Mouse (Mus musculus): Measurements from ENCODE around the gene Tmem256.
A peak's percentile ranks its signal among the peaks of the same experiment; 100 is the strongest.

The Tmem256 gene

DNA sequence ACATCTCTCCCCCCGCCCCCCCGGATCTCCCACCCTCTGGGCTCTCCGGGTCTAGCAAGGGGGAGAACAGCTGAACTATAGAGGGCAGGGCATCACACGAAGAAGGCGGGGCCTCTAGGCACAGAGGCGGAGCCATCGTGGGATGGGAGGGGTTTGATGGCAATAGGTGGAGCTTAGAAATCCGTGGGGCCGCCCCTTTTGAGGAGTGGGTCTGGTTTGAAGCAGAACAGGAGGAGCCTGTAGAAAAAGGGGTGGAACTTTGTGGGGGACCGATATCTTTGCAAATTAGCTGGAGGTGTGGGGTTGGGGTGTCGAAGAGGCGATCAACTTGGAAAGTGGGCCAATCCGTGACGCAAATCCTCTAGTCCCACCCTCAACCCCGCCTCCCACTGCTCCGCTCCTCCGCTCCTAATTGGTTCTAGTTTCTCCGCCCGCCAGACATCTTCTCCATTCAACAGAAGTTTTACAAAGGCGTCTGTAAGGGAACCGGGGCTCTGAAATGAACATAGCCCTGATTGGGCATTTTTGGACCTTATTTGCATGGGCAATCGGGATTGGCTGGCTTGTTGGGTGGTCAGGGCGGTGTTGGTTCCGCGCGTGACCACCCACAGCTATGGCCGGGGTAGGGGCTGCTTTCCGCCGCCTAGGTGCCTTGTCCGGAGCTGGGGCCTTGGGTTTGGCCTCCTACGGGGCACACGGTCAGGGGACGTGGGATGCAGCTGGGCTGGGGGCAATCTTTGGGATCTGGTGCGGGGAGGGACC, at the start of gene Tmem256:
Tmem256 (plus strand) TSS at position 563 of the 762 bp plus-strand sequence.
- peak; percentile 100 for DNase-seq

DNA sequence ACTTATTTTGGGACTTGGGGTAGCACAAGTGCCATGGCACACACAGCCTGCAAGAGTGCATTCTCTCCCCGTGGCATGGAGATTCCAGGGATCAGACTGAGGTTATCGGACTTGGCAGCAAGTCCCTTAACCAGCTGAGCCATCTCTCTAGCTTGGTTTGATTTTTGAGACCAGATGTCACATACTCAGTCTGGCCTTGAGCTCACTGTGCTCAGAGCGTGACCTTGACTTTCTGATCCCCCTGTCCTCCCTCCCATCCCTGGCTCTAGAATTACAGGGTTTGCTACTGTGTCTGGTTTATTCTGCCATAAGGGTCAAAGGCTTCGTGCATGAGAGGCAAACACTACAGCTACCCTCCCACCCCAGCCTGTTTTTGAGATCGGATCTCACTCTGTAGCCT, 48.9 kb upstream of the Tmem256 start:
- DNase-seq = no peak

DNA sequence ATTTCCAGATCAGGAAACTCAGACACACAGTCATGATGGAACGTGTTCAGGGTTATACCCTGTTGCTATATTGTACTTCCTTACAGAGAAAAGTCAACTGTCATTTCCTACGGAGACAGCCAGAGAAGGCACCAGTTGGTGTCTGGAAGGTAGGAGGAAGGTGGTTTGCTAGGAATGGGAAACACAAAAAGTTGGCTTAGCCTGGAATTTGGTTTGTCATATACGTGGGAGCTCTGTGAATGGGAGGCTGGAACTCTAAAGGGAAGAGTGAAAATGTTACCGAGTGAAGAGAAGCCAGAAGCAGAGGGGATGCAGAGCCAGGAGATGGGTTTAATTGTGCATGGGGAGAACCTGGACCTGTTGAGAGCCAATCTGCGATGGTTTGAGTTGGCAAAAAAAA, 46.9 kb upstream of the Tmem256 start:
- DNase-seq = no peak

DNA sequence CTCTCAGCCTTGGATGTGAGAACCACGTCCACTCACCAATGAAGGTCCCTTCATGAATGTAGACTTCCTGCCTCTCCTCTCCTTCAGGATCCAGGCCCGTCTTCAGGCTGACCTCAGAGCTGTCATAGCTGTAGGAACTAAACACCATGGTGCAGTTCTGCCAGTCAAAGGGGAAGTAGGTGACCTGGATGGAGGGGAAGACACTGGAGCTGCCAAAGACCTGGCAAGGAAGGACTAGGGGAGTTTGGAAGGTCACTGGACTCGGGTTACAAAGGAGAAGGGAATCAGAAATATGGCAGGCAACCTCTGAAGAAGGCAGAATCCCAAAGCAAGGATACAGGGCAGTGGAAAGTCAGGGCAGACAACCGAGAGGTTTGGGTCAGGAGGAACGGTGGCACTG, 44.9 kb upstream of the Tmem256 start:
- no peak for DNase-seq

DNA sequence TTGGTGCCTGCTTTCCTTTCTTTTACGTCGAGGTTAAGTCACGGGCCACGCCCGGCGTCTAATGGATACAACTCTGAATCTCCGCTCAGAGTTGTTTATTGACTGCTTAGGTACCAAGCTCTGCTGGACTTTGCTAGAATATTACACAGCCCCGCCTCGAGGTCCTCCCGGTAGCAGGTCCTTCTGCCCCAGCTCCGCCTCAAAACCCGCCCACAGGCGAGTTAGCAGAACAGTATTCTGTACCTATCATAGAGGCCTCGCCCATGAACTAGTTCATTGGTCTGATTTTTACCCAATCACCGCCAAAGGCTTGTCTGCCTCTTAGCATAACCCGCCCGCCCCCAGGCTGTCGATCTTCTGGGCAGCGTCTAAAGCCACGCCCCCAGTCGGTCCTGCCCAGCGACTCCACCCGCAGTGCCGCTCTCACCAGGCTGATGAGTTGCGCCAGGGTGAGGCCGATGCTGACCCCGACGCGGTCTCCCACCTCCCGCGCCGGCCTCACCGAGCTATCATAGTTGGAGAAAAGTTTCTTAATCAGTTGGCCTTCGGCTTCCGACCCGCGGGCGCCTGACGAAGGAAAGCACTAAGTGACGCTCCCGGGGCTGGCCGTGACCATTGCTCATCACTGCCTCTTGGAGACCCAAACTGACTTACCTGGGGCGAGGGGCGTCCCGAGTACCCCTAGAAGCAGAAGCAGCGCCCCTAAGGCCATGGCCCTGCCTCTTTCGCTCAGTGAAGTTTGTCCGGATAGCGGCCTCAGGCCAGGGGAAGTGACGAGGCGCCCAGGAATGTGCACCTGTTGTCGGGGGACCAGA, 42.9 kb upstream of the Tmem256 start, which contains the start of gene Chrnb1:
Chrnb1 (minus strand) TSS at position 776 of the 815 bp plus-strand sequence.
- peak; percentile 100 for DNase-seq

DNA sequence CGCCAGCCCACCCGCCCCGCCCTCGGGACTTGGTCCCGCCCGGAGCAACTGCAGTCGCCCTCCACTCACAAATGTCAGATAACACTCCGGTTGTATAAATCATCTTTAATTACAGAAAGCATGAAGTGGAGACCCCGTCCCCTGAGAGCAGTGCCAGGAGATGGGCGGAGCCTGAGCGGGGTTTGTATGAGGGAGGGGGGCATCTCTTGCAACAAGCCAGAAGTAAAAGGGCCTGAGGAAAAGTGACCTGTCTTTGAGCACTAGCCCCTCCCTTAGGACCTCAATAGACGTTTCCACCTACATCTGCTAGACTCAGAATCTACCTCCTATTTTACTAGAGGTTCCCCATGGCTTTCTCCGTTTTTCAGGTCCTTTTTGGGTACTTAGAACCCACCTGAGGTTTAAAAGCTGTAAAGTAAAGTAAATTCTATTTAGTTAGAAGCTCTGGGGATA, 42.3 kb upstream of the Tmem256 start:
- DNase-seq = no peak

DNA sequence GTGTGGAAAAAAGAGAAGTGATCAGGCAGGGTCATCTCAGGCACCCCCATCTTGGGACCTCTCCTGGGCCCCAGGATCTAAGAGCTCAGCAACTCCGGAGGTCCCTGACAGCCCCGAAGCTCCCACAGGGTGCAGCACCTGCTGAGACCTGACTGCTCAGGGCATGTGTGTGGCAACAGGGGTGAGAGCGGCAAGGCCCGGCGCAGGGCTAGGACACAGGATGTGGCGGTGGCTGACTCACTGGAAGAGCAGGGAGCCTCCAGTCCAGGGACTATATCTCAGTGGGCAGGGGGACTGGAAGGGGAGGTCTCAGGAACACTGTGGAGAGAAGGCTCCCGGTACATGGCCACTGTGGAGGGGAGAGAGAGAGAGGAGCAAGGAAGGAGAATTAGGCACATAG, 40.4 kb upstream of the Tmem256 start:
- DNase-seq = peak; percentile 90

DNA sequence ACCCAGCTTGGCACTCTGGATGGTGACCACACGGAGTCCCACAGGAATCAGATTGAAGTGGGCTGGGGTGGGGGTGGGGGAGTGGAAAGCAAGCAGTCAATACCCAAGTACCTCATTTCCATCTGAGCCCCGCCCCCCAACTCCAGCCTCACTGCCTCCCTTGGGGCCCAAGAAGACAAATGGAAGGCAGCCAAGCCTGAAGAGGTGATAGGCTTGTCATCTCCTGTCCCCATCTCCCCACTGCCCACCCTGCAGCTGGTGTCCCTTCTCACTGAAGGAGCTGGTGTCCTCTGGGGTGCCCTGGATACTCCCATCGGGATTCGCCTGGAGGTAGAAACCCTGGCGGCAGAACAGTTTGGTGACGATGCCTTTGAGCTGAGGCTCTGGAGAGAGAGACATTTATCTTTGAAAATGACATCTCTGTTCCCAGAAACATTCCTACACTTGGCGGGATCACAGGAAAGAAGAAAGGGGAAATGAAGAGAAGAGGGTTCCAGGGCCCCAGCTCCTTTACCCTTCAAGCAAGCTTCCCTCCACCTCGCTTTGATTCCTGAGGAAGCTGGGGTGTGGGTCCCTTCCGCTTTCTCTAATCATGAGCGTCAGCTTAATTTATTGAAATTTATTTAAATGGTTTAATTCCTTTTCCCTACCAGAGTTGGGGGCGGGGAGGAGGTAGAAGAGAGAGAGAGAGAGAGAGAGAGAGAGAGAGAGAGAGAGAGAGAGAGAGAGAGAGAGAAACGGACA, 38.7 kb upstream of the Tmem256 start:
- DNase-seq = peak; percentile 94

DNA sequence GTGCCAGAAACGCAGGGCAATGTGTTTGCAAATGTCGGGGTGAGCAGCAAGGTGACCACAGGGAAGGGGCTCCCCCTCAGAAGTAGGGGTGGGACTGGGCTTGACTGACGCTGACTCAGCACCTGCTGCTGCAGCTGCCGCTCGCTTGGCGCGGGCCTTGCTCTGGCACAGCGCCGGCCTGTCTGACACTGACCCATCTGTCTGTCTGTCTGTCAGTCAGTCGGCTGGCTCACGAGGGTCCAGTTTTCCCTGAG, 38.2 kb upstream of the Tmem256 start:
- no peak for DNase-seq

DNA sequence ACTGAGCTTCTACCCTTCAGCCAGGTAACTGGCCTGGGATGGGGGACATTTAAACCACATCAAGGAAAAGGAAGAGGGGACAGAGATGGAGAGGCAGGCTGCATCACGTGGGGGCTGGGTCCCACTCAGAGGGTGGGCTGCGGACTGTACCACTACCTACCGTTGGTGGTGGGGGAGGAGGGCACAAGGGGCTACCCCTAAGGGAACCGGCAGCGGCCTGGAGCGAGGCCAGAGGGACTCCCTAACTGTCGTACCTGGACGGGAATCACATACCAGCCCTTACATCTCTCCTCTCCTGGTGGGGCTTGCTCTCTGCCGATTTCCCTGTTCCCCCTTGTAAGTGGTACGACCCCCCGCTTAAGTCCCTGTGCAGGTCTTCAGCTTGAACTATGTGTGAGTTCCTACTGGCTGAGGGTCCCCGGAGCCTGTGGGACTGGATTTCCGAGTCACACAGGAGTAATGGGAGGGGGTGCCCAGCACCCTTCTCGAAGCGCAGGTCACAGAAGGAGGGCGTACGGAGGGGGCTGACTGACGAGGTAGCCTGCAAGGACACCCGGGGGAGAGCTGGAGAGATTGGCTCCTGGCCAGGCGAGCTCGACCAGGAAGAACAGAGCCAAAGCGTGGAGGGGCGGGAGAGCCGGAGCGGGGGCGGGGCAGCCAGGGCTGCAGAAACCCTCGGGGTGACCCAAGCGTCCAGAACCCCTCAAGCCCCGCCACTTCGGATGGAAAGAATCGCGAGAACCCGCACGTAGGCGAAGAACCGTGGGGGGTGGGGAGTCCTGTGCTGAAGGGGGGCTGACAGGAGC, 37.7 kb upstream of the Tmem256 start:
- DNase-seq = peak; percentile 97

DNA sequence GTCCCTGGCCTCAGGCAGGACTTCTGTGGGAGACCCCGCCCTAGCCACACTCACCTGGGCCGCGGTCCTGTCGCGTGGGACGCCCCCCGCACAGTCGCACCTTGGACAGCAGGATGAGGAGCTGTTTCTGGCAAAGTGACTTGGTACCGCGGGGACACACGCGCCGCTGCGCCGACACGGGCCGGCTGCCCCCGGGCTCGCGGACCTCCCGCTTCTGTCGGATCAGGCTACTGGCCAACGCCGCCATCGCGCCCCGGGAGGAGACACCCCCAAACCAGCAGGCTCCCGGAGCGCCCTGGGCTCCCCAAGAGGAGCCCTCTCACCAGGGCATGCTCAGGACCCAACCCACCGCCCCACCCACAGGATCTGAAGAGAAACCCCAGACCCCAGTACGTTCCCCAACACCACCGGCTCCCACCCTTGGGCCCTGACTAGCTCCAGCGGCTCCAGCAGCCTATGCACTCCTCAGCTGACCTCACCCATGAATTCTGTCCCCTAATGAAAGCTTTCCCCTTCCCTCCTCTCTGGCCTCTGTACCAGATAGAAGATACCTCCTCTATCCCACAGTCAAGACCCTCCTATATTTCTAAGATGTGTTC, 36.8 kb upstream of the Tmem256 start, which contains the start of gene Fgf11:
Fgf11 (minus strand) TSS at position 479 of the 599 bp plus-strand sequence.
- peak; percentile 95 for DNase-seq

DNA sequence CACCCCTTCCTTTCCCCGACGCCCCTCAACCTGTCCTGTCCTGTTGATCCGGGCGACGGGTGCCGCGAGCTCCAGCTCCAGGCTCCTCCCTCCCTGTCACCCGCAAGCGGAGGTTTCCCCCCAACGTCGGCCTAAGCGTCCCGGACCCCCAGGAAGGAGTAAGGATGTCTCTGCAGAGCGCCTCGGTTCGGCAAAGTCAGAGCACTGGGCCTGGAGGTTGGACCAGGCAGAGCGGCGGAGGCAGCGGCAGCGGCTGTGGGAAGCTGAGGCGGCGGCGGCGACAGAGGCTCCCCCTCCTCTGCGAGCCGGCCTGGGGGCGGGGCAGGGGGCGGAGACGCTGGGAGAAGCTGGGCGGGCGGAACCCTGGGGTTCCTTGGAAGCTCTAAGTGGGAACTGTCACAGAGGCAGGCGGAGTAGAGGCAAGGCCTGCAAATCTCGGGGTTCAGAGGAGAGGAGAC, 35.6 kb upstream of the Tmem256 start:
- DNase-seq = peak; percentile 99

DNA sequence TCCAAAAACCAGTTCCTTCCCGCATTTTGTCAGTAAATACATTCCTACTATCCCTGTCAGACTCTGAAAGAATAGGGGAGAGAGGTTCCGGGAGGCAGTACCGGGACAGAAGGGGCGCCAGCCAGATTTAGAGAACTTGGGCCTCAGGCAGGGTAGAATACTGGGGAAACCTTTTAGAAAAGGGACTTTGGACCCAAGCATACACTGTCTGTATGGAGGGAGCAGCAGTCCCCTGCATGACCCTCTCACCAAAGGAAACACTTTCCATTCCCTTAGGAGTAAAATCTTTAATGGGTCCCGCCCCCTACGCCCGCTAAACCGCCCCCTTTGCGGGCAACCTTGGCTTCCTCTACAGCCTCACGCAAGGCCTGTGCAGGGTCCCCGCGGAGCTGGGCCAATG, 35.0 kb upstream of the Tmem256 start:
- DNase-seq = no peak

DNA sequence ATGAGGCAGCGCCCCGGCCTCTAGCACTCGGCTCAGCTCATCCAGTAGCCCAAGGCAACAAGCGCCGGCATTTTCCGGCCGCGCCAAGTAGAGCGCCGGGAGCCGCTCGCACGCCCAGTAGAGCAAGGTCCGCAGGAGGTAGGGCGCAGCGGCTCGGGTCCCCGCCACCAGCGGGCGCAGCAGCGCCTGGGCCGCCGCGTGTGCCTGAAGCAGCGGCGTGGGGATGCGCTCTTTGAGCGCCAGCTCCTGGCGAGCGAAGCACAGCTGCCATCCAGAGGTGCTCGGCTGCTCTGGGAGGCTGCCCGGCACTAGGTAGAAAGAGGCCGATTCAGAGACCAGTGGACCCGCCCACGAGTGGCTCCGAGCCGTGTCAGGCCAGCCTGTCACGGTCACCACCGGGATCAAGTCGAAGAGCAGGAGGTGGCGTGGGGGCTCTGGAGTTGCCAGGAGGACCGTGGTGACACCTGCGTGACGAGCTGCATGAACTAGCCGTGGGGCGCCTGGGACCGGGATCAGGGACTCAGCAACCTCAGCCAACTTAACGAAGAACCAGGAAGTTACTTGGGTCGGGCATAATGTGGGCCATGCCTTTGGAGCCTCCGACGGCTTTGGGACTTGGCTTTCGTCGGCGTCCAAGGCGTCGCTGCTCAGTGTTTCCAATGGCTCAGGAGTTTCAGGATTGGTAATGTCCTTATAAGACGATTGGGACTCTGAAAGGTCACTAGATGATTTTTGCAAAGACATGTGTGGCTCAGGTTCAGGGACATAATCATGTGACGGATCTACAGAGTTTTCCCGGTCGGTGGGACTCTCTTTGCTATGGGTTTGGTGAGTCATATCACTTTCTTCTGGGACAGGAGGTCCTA, 34.3 kb upstream of the Tmem256 start:
- peak; percentile 98 for DNase-seq

DNA sequence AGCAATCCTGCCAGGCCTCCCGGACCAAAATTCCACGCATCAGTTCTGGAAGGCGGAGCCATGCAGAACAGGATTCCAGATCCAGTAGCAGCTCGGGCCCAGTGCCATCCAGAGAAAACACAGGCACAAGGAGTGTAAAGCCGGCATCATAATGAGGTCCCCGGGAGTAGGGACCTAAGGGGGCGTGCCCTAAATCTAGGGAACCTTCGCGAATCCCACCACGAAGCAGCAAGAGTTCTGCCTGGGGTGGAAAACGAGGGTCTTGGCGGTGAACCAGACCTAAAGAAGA, 33.7 kb upstream of the Tmem256 start:
- peak; percentile 96 for DNase-seq

DNA sequence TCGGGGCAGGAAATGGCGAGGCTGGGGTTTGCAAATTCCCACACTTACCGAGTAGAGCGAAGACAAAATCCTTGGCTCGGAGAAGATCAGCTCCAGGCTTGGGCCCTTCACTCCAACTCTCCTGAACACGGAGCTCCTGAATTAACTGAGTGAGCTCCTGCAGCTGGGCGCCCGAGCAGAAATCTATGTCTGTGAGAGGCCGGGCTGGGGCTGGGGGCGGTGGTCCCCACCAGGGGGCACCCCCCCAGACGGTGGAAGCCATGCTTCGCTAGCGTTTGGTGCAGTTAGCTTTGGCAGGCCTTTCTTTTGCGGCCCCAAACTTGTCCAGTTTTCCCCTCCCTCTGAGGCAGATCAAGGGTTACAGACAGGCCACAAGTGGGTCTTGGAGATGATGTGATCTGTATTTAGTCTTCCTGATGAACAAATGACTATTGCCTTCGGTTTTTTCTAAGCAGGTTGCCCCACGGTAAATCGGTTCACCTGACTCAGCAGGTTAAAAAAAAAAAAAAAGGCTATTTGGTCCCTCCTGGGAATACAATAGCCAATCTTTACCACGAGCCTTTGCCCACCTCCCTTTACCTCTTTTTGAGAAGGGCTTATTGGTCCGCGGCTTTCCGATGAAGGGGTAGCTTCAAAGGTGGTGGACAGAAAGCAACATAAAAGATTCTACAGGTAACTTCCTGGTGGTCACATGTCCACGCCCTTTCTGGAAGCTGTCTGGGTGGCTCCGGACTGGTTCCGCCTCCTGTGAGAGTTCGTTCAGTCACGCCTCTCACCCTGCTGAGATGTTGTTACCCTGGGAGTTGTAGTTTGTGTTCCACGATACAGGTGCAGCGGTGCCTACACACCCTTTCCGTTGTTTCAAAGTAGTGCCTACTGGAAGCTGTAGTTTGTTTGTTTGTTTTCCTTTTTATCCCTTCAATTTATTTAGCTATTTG, 33.1 kb upstream of the Tmem256 start, which contains the start of gene Tmem102:
Tmem102 (minus strand) TSS at position 653 of the 938 bp plus-strand sequence.
- peak; percentile 91 for DNase-seq

DNA sequence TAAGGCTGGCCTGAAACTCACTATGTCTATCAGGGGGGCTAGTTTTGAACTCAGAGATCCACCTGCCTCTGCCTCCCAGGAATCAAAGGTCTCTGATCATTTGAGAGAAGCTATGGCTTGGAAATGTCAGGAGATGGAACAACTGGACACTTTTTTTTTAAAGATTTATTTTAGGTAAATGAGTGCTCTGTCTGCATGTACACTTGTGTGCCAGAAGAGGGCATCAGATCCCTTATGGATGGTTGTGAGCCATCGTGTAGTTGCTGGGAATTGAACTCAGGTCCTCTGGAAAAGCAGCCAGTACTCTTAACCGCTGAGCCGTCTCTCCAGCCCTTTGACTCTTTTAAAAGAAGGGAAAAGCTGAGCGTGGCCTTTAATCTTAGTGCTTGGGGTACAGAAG, 31.9 kb upstream of the Tmem256 start:
- no peak for DNase-seq

DNA sequence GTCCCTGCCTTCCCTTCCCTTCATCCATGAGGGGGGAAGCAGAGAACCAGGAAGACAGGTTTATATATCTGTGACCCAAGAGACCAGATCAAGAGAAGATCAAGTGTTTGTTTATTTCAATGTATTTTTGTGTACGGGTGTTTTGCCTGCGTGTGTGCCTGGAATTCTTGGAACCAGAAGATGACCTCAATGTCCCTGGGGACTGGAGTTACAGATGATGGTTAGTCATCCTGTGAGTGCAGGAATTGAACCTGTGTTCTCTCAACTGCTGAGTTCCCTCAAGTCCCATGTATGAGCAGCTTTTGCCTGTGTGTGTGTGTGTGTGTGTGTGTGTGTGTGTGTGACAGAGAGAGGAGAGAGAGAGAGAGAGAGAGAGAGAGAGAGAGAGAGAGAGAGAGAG, 30.7 kb upstream of the Tmem256 start:
- DNase-seq = no peak

DNA sequence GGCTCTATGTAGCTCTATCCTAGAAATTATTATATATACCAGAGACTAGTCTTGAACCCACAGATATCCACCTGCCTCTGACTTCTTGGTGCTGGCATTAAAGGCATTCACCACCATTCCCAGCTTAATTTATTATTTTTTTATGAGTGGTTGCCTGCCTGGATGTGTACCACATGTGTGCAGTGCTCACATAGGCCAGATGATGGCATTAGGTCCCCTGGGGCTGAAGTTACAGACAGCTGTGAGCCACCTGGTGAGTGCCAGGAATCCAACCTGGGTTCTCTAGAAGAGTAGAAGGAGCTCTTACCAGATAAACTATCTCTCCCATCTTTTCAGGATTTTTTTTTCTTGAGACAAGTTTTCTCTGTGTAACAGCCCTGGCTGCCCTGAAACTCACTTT, 28.0 kb upstream of the Tmem256 start:
- no peak for DNase-seq

DNA sequence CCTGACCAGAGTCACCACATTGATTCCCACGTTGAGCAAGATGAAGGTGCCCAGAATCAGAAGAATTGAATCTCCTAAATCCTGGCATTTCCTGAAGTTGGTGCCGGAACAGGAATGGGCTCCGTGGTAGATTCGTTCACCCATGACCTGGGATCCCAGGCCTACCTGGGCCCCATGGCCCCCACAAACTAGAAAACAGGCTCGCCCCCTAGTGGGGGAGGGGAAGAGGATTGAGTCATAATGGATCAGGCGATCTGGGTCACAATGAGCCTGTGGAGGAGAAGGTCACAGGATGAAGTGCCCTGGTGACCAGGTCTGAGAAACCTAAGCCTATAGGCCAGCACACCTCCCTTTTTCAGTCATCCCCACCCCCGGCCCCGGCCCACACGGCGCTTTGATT, 23.2 kb upstream of the Tmem256 start, which contains the start of gene Gm39566:
Gm39566 (minus strand) TSS at position 144 of the 400 bp plus-strand sequence.
- DNase-seq = no peak
